Mouse (Mus musculus): ENCODE measurements around the gene Arhgap45. TPM values are rescaled to one million over a fixed set of nuclear protein-coding genes. Genes with fewer than 3 reads are reported as not detected.
A peak's percentile ranks its signal among the peaks of the same experiment; 100 is the strongest.
"Not testable (repeated sequence)": the region's sequence is repeated elsewhere in the genome, so short reads cannot be mapped to it uniquely, and the experiment has no call there.

Arhgap45 gene
- polyA plus RNA-seq, 1 experiment from 2014 or later = 15.5 TPM

DNA sequence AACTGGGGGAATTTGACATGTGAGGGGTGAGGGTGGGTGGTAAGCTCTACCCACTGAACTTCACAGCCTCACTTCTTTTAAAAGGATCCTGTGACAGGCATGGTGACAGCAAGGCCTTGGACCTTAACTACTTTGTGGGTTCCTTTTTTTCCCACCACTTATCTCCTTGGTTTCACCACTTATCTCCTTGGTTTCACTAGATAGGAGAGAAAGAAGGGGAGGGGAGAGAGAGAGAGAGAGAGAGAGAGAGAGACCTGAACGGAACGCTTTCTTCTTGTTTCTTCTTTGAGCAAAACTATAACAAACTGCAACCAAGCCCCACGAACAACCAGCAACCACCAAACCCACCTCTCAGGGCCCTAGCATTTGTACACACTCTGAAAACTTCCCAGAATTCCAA, 32.4 kb downstream of the Arhgap45 start:
- Histone ChIP-seq H3K4me1 (peaks cover 56% of the 10 kb centered on the region), H3K36me3 (no peaks in the 10 kb centered on the region), H3K9me3 (replicated peaks) (no peaks in the 10 kb centered on the region), H3K27me3 (ENCODE audit: low read depth, poor library complexity, severe bottlenecking) (peaks cover 17% of the 10 kb centered on the region), H3K4me3 (no peak overlapping the region; the same call in 1 of the 2 replicates), H3K27ac (peak overlapping the region; percentile 66)
- DNase-seq (ENCODE audit: low spot score) = no peak
- WGBS = 76% methylated on average over 3 of the region's 3 CpGs

DNA sequence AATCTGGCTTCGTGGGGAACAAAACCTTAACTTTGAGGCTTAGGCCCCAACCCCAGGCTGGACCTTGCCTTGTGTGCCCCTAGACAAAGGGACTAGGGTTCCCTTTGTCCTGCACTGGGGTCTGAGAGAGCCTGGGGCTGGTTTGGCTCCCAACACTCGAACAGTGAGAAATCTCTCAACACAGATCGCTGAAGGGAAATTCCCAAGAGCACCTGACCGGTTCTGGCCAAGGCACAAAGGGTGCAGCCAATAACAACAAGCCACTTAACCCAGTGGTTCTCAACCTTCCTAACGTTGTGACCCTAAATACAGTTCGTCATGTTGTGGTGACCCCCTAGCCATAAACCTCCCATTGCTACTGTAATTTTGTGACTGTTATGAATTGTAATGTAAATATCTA, 33.8 kb downstream of the Arhgap45 start:
- Histone ChIP-seq H3K27me3 (ENCODE audit: low read depth, poor library complexity, severe bottlenecking) (peaks cover 17% of the 10 kb centered on the region), H3K9me3 (replicated peaks) (no peaks in the 10 kb centered on the region), H3K36me3 (peaks cover 2% of the 10 kb centered on the region; the same call in 1 of the 2 replicates), H3K27ac (peak overlapping the region; percentile 66; the same call in 1 of the 2 replicates), H3K4me1 (peaks cover 66% of the 10 kb centered on the region), H3K4me3 (peak overlapping the region; percentile 8; the same call in 1 of the 2 replicates)
- no peak for DNase-seq (ENCODE audit: low spot score)
- 35% methylated on average over 6 of the region's 6 CpGs for WGBS

DNA sequence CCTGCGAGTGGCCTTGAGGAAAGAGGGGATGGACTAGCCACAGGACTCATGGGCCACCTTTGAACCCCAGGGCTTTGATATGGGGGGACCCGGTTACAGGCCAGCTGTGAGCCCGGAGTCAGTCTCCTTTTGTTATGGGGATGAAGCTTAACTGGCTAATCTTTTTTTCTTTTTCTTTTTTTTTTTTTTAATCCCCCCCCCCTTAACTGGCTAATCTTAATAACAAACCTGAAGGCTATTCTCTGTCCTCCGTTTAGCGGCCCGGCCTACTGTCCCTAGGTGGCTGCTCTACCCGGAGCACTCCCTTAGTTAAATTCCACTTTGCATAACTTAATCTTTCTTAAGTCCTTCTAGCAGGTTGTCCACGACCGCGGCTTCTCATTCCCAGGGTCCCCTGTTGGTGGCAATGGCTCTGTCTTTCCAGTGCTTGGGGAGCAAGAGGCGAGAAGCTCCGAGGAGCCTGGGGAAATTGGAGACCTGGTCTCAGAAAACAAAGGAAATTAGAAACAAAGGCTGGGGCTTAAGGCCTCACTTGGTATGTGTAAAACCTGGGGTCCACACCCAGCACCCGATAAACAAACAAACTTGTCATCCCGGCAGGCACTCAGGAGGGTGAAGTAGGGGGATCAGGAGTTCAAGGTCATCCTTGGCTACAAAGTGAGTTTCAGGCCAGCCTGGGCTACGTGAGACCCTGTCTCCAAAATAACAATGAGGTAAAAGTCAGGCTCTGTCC, 34.6 kb downstream of the Arhgap45 start:
- peak overlapping the region; percentile 65 for H3K27ac ChIP-seq
- no peaks in the 10 kb centered on the region for H3K9me3 ChIP-seq (replicated peaks)
- H3K4me1 ChIP-seq = peaks cover 73% of the 10 kb centered on the region
- DNase-seq (ENCODE audit: low spot score) = no peak
- no peak overlapping the region; the same call in 1 of the 2 replicates for H3K4me3 ChIP-seq
- WGBS = 27% methylated on average over 15 of the region's 15 CpGs
- peaks cover 17% of the 10 kb centered on the region for H3K27me3 ChIP-seq (ENCODE audit: low read depth, poor library complexity, severe bottlenecking)
- peaks cover 10% of the 10 kb centered on the region for H3K36me3 ChIP-seq

DNA sequence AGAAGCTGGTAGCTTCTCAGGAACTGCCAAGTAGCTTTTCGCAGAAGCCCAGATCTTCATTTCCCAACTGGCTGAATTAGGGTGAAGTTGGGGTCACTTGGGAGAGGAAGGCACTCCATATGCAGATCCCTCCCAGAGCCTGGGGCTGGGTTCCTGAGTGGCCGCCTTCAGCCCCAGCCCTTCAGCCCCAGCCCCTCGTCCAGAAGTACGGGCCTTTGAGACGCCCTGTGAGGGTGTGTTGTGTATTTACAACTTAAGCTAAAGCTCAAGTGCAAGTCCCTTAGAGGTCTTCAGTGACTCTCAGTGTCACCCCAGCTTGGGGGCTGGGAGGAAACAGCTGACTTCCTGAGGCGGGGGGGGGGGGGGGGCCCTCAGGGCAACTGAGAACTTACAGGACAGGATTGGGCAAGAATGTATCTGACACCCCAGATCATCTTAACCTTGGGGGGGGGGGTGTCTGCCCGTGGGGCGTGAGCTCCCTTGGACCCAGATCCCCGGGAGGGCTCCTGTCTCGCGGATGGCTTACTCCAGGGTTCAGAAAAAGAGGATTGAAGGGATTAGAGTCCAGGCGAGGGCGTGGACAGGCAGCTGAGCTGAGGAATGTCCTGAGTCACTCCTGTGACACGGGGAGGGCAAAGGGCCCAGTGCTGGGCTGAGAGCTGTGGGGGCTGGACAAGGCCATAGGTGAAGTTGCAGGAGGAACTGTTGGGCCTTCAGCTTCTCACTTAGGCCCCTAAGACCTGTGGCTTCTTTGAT, 35.3 kb downstream of the Arhgap45 start:
- H3K36me3 ChIP-seq = peaks cover 17% of the 10 kb centered on the region
- peaks cover 15% of the 10 kb centered on the region for H3K27me3 ChIP-seq (ENCODE audit: low read depth, poor library complexity, severe bottlenecking)
- H3K9me3 ChIP-seq (replicated peaks) = no peaks in the 10 kb centered on the region
- H3K4me1 ChIP-seq = peaks cover 70% of the 10 kb centered on the region
- peak overlapping the region; percentile 65 for H3K27ac ChIP-seq
- WGBS = 34% methylated on average over 14 of the region's 14 CpGs
- 0 out of 2 replicates have a peak overlapping the region, but pooled peaks have one; percentile 19 for H3K4me3 ChIP-seq
- DNase-seq (ENCODE audit: low spot score) = no peak

DNA sequence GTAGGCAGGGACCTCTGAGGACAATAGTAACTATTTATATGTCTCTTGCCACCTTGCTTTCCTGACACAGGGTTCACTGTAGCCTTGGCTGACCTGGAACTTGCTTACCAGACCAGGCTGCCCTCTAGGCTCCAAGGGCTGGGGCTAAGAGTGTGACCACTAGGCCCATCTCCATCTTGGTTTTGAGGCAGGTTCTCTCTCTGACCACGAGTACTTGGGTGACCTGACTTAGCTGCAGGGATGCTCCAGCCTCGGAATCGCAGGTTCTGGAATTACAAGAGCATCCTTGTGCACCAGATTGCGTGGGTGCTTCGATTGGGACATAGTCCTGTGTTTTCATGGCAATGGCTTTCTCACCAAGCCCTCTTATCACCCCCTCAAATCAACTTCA, 35.9 kb downstream of the Arhgap45 start:
- no peaks in the 10 kb centered on the region for H3K9me3 ChIP-seq (replicated peaks)
- H3K4me1 ChIP-seq = peaks cover 64% of the 10 kb centered on the region
- H3K27ac ChIP-seq = peak overlapping the region; percentile 65
- H3K36me3 ChIP-seq = peaks cover 22% of the 10 kb centered on the region
- H3K4me3 ChIP-seq = no peak overlapping the region
- 86% methylated on average over 5 of the region's 5 CpGs for WGBS
- DNase-seq (ENCODE audit: low spot score) = no peak
- H3K27me3 ChIP-seq (ENCODE audit: low read depth, poor library complexity, severe bottlenecking) = peaks cover 9% of the 10 kb centered on the region

DNA sequence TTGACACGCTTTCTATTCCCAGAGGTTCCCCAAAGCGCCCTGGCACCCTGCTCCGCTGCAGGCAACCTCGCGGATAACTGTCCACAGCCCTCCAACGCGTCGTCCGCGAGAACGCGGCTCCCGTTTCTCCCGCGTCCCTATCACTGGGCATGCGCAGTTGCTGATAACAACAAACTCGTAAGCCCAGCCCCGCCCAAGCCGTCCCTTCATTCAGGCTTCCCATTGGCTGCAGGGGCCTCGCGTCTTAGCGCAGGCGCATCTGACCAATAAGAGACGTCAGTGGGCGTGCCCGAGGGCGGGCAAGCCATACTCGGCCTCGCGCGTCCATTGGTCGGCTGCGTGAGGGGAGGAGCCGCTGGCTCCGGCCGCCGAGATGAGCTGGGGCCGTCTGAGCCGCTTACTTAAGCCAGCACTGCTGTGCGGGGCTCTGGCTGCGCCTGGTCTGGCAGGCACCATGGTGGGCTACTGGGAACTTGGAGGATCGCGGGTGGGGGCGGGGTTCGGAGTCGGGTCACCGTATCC, 36.9 kb downstream of the Arhgap45 start:
- under 1% methylated on average over 47 of the region's 47 CpGs for WGBS
- peak overlapping the region; percentile 85 for H3K4me3 ChIP-seq
- peak overlapping the region; percentile 97 for H3K27ac ChIP-seq
- H3K27me3 ChIP-seq (ENCODE audit: low read depth, poor library complexity, severe bottlenecking) = 0 out of 2 replicates have a peak, but pooled peaks cover 8% of the 10 kb centered on the region
- H3K9me3 ChIP-seq (replicated peaks) = no peaks in the 10 kb centered on the region
- peak; percentile 99 for DNase-seq (ENCODE audit: low spot score)
- peaks cover 60% of the 10 kb centered on the region for H3K4me1 ChIP-seq
- H3K36me3 ChIP-seq = peaks cover 32% of the 10 kb centered on the region

DNA sequence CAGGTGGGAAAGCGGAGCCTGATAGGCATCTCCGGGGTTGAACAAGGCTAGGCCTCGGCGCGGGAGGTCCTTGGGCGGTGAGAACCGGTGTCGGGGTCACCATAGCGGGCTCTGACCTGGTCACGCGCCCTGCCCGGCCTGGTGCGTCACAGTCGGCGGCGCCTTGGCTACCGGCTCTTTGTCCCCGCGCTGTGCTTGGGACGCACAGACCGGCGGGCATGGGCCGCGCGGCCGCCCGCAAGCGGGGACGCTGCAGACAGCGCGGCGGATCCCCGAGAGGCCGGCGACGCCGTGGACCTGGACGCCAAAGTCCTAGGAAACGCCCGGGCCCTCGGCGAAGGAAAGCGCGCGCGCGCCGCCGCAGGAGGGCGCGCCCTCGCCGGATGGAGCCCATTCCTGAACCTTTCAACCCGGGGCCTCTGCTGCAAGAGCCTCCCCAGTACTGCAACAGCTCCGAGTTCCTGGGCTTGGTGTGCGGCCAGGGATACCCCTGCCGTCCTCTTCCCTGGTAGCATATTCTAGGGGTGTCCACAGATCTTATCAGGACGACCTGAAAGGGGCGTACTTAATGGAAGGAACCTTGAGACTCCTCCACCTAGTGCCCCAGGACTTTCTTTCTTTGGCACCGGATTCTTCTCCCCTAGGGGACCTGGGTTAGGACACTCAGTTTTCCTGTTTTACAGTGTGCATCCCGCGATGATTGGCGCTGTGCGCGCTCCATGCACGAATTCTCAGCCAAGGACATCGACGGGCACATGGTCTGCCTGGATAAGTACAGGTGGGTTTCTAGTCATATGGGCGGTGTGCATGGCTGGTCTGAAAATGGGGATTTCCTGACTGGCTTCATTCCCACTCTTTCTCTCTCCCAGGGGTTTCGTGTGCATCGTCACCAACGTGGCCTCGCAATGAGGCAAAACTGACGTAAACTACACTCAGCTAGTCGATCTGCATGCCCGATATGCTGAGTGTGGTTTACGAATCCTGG, 37.7 kb downstream of the Arhgap45 start:
- H3K9me3 ChIP-seq (replicated peaks) = no peaks in the 10 kb centered on the region
- DNase-seq (ENCODE audit: low spot score) = peak; percentile 81
- H3K4me1 ChIP-seq = peaks cover 52% of the 10 kb centered on the region
- 0 out of 2 replicates have a peak, but pooled peaks cover 8% of the 10 kb centered on the region for H3K27me3 ChIP-seq (ENCODE audit: low read depth, poor library complexity, severe bottlenecking)
- peak overlapping the region; percentile 97 for H3K27ac ChIP-seq
- 3% methylated on average over 77 of the region's 77 CpGs for WGBS
- peak overlapping the region; percentile 85 for H3K4me3 ChIP-seq
- peaks cover 39% of the 10 kb centered on the region for H3K36me3 ChIP-seq

DNA sequence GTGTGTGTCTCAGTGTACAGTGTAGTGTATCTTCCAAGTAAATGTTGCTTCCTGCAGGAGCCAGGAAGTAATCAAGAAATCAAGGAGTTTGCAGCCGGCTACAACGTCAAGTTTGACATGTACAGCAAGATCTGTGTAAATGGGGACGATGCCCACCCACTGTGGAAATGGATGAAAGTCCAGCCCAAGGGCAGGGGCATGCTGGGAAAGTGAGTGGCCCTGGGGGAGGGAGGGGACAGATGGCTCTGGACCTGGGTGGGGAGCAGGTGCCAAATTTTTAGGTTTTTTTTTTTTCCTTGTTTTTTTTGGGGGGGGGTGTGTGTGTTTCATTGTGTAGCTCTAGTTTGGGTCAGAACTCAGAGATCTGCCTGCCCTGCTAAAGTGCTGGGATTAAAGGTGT, 38.5 kb downstream of the Arhgap45 start:
- H3K27me3 ChIP-seq (ENCODE audit: low read depth, poor library complexity, severe bottlenecking); H3K9me3 ChIP-seq (replicated peaks); DNase-seq (ENCODE audit: low spot score): not testable (repeated sequence)
- Histone ChIP-seq H3K4me3 (peak overlapping the region; percentile 85), H3K36me3 (peaks cover 47% of the 10 kb centered on the region), H3K27ac (peak overlapping the region; percentile 97), H3K4me1 (peaks cover 52% of the 10 kb centered on the region)
- 46% methylated on average over 3 of the region's 3 CpGs for WGBS

DNA sequence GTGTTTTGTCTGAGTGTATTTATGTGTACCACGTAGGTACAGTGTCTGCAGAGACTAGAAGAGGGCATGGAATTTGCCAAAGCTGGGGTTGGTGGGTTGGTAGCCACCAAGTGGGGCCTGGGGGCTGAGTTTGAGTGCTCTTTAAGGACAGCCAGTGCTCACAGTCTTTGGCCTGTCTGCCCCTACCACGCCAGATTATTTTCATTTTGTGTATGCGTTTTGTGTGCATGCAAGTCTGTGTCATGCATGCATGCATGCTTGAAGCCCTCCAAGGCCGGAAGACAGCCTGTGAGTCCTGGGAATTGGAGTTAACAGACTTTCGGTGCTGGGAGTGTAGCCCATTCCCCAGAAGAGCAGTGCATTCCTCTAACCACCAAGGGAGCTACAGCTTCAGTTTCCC, 38.9 kb downstream of the Arhgap45 start:
- peaks cover 51% of the 10 kb centered on the region for H3K36me3 ChIP-seq
- H3K27ac ChIP-seq = no peak overlapping the region
- peak overlapping the region; percentile 85; the same call in 1 of the 2 replicates for H3K4me3 ChIP-seq
- no peak for DNase-seq (ENCODE audit: low spot score)
- H3K9me3 ChIP-seq (replicated peaks) = no peaks in the 10 kb centered on the region
- H3K4me1 ChIP-seq = peaks cover 52% of the 10 kb centered on the region
- WGBS = 90% methylated on average over 5 of the region's 5 CpGs
- no peaks in the 10 kb centered on the region for H3K27me3 ChIP-seq (ENCODE audit: low read depth, poor library complexity, severe bottlenecking)

DNA sequence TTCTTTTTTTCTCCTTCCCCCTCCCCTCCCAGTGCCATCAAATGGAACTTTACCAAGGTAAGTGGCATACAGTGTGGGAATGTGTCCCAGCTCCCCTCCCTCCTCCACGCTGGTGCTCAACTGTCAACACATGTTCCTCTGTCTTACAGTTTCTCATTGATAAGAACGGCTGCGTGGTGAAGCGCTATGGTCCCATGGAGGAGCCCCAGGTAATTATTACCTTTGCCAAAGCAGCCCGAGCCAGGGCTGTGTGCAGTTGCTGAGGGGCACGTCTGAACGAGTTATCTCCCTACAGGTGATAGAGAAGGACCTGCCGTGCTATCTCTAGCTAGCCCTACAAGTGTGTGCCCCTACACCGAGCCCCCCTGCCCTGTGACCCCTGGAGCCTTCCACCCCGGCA, 39.4 kb downstream of the Arhgap45 start:
- peaks cover 57% of the 10 kb centered on the region for H3K36me3 ChIP-seq

DNA sequence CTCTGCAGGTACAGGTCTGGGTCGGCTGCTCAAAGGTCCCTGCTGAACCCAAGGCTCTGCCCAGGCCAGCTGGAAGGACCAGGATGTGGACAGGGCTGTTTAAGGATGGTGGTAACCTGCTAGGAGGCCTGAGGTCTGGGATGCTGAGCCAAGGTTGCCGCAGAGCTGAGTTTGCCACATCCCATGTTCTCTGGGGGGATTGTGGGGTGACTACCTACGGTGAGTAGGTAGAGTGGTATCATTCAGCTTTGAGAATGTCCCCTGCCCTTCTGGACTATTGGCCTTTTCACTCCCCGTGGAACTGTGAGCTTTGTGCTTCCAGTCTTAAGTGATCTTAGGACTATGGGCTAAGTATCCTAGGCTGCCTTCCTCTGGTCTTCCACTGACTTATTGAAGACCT, 40.1 kb downstream of the Arhgap45 start:
- H3K9me3 ChIP-seq (replicated peaks) = no peaks in the 10 kb centered on the region
- DNase-seq (ENCODE audit: low spot score) = no peak
- H3K4me3 ChIP-seq = no peak overlapping the region
- WGBS = 91% methylated on average over 4 of the region's 4 CpGs
- H3K36me3 ChIP-seq = peaks cover 63% of the 10 kb centered on the region
- peaks cover 44% of the 10 kb centered on the region for H3K4me1 ChIP-seq
- no peak overlapping the region for H3K27ac ChIP-seq
- H3K27me3 ChIP-seq (ENCODE audit: low read depth, poor library complexity, severe bottlenecking) = no peaks in the 10 kb centered on the region

More for the DNA sequence above, 39.4 kb downstream of the Arhgap45 start:
- Histone ChIP-seq H3K4me1 (peaks cover 49% of the 10 kb centered on the region), H3K27ac (no peak overlapping the region), H3K4me3 (no peak overlapping the region), H3K27me3 (ENCODE audit: low read depth, poor library complexity, severe bottlenecking) (no peaks in the 10 kb centered on the region), H3K9me3 (replicated peaks) (no peaks in the 10 kb centered on the region)
- DNase-seq (ENCODE audit: low spot score) = no peak
- 81% methylated on average over 10 of the region's 10 CpGs for WGBS
